In genomic region chr11:115518693-115519092, GRCm38 (mm10) we compare ENCODE assay signal across 1 mouse cellular context.
A peak's percentile ranks its signal among the peaks of the same experiment; 100 is the strongest.
TF ChIP-seq lines count a peak whose summit lies in the region.

No protein-coding gene starts in this region.

TF ChIP-seq in CH12.LX, 34 proteins besides CTCF, POLR2A, EP300 and RAD21 (continued from another document):
- TF ChIP-seq JUN (IDR thresholded peaks at IDR 0.05; ENCODE audit: insufficient read depth, low read depth, low read length) (no peak), ZKSCAN1 (IDR thresholded peaks at IDR 0.05; ENCODE audit: borderline replicate concordance, low read depth, low read length) (no peak), TCF12 (IDR thresholded peaks at IDR 0.05; ENCODE audit: low read depth, low read length) (peak; percentile 28; the same call in 1 of the 2 replicates), BHLHE40 (IDR thresholded peaks at IDR 0.05; ENCODE audit: low read depth, low read length) (no peak), JUND (conservative IDR thresholded peaks at IDR 0.05; ENCODE audit: low read depth, low read length) (no peak), MEF2A (IDR thresholded peaks at IDR 0.05; ENCODE audit: borderline replicate concordance, low read depth, low read length) (peak; percentile 95), ZC3H11A (IDR thresholded peaks at IDR 0.05; ENCODE audit: low read depth, low read length) (no peak), SIN3A (IDR thresholded peaks at IDR 0.05; ENCODE audit: low read length) (peak; percentile 41; the same call in 1 of the 2 replicates), CHD1 (IDR thresholded peaks at IDR 0.05; ENCODE audit: low read depth, low read length) (no peak), IRF4 (IDR thresholded peaks at IDR 0.05; ENCODE audit: low read depth, low read length) (peak; percentile 48; the same call in 1 of the 2 replicates), UBTF (IDR thresholded peaks at IDR 0.05; ENCODE audit: low read depth, low read length) (no peak), TBP (conservative IDR thresholded peaks at IDR 0.05; ENCODE audit: low read depth, low read length) (no peak; the same call in 1 of the 2 replicates), MAFK (IDR thresholded peaks at IDR 0.05; ENCODE audit: insufficient replicate concordance, low read length) (no peak), MYC (IDR thresholded peaks at IDR 0.05; ENCODE audit: low read depth, low read length) (no peak)
